Mouse (Mus musculus) lung, adult 18-20 months (tissue): ENCODE measurements at regions not wholly inside any gene's neighbourhood (a gene's known extent, or its start where the extent isn't known, plus 50 kb on each side); places are given as distances from the start of the nearest gene placed in this dataset.

Experiments used
- DNase-seq, 2 experiments: peaks; one replicate each; pipeline ENCODE4 v3.0.0; 2022; ENCODE audit warnings: mixed read lengths in 2 of 2

DNA sequence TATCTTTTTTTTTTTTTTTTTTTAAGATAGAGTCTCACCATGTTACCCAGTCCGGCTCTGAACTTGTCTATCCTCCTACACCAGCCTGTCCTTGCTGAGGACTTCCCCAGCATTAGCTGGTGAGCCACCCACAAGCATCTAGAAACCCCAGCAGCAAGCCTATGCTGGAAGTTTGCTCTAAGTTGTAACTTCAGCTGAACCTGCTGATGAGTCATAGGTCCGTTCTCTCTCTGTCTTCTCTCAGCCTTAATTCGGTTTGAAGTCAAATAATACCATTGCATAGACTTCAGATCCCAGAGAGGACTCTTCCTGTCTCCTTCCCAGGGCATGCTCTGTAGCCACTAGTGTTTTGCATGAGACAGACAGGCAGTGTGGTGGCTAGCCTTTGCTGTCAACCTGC is 68.3 kb upstream of the Myrip start:
- no peak for DNase-seq

DNA sequence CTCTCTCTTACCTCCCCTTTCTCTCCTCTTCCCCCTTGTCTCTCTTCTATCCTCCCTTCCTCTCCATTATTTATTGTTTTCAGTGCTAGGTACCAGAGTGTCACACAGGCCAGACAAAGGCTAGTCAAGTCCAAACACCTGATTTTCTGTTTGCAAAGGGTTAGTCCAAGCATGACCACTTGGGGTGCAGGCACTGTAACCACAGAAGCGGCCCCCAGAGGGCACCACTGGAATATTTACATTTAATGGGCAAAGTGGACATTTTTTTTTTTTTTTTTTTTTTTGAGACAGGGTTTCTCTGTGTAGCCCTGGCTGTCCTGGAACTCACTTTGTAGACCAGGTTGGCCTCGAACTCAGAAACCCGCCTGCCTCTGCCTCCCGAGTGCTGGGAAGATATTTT is 66.3 kb upstream of the Myrip start:
- DNase-seq: peak in 1 of 2 experiments; percentile 9

DNA sequence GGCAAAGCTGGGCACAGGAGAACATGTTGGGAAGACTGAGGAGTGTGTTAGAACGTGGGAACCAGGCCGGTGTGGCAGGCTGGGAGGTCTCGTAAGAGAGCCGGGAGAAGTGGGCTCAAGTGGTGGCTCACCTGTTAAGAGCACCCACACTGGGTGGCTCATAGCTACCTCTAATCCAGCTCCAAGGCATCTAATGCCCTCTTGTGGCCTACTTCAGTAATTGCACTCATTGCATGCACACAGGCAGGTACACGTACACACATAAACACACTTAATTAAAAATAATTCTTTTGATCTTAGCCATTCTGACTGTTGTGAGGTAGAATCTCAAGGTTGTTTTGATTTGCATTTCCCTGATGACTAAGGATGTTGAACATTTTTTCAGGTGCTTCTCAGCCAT is 55.9 kb upstream of the Myrip start:
- no peak for DNase-seq

DNA sequence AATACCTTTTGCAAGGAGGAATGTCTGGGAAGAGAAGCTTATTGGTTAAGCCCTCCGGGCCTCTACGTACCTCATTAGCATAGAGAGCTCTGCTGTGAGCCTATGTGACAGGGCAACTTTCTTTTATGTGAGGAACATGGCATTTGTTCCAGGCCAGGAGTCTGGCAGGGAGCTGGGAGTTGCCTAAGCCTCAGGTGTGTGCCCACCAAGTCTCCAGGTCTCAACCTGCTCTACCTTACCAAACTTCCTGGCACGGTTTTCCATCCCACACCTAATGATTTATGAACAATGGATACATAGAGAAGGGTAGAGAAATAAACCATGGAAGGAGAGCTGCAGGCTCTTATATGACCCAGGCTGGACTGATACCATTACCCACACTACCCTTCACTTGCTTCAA is 52.6 kb upstream of the Myrip start:
- no peak for DNase-seq
